ENCODE assay signal across 11 mouse cellular contexts in the genomic region with DNA sequence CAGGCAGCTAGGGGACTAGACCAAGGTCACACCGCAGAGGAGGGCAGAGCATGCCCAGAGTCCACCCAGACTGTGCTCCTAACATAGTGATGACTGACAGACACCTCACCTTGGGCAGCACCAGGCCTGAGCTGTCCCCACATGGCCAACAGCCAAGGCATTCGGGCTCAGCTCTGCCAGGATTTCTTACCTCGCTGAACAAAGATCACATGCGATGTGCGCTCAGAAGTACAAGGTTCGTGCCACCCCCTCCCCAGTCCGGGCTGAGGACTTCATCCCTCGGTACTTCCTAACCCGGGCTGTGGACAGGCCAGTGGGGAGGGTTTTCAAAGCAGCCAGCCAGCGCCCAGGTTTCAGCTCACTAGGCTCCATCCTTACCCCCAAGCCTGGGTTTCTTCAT. TPM values are rescaled to one million over a fixed set of nuclear protein-coding genes. Genes with fewer than 3 reads are reported as not detected.
DNase-seq lines count a peak whose midpoint lies in the region; ATAC-seq lines count a peak whose summit lies in the region.
"Had no signal": no experiment of that assay in that cellular context is flagged by ENCODE, and none has a peak within 500 bp of the region (broad histone marks: within the 10 kb centered on the region; RNA-seq: fewer than 3 reads in every experiment).

No protein-coding gene starts in this region.

- ATAC-seq in heart, embryonic 11.5 days (replicated peaks; ENCODE audit: insufficient number of reproducible peaks, low FRiP score, low TSS enrichment) = no peak
- ATAC-seq in embryonic facial prominence, embryonic 14.5 days (ENCODE audit: low read depth) = no peak
- ATAC-seq in liver, embryonic 16.5 days (ENCODE audit: low read depth) = no peak

- WGBS in heart, embryonic 11.5 days (ENCODE audit: insufficient replicate concordance) = 33% methylated on average over 10 of the region's 10 CpGs
- 37% methylated on average over 9 of the region's 10 CpGs for WGBS in embryonic facial prominence, embryonic 14.5 days
- 33% methylated on average over 10 of the region's 10 CpGs for WGBS in liver, embryonic 16.5 days (ENCODE audit: insufficient replicate concordance)

- peak overlapping the region; percentile 93 for H3K4me2 ChIP-seq in heart, embryonic 11.5 days
- H3K4me2 ChIP-seq in embryonic facial prominence, embryonic 14.5 days (ENCODE audit: low read depth, low read length) = peak overlapping the region; percentile 95
- H3K4me2 ChIP-seq in liver, embryonic 16.5 days (ENCODE audit: low read depth, low read length) = peak overlapping the region; percentile 57; the same call in 1 of the 2 replicates

- H3K9me3 ChIP-seq in heart, embryonic 11.5 days (replicated peaks; ENCODE audit: control insufficient read depth, low read length) = no peaks in the 10 kb centered on the region
- no peaks in the 10 kb centered on the region for H3K9me3 ChIP-seq in embryonic facial prominence, embryonic 14.5 days (ENCODE audit: control insufficient read depth, low read length)
- no peaks in the 10 kb centered on the region for H3K9me3 ChIP-seq in liver, embryonic 16.5 days (replicated peaks; ENCODE audit: control insufficient read depth, low read length)

- no peak for DNase-seq in heart, adult 8-10 months (ENCODE audit: low spot score)
- no peak for DNase-seq in embryonic facial prominence, embryonic 14.5 days (ENCODE audit: low spot score)
- DNase-seq in kidney, adult 11 months = peak; percentile 96
- no peak for DNase-seq in urinary bladder, postnatal 10 days (ENCODE audit: low spot score)
- no peak for DNase-seq in layer of hippocampus, postnatal 10 days (ENCODE audit: low spot score in 2 of 2)
- DNase-seq in spleen, postnatal 36 days (ENCODE audit: low spot score in 2 of 2) = no peak
- DNase-seq: cerebellum, adult 9-11 months; right cerebral cortex, postnatal 14 days had no signal

- no peaks in the 10 kb centered on the region for H3K36me3 ChIP-seq in heart, embryonic 11.5 days (ENCODE audit: control insufficient read depth, insufficient read depth, low read length)
- no peaks in the 10 kb centered on the region for H3K36me3 ChIP-seq in embryonic facial prominence, embryonic 14.5 days (ENCODE audit: control insufficient read depth, insufficient read depth, low read length)
- no peaks in the 10 kb centered on the region for H3K36me3 ChIP-seq in liver, embryonic 16.5 days (ENCODE audit: control insufficient read depth, insufficient read depth)

- H3K4me1 ChIP-seq in heart, embryonic 11.5 days (ENCODE audit: control insufficient read depth, insufficient read depth, low read length) = peaks cover 10% of the 10 kb centered on the region; the same call in 1 of the 2 replicates
- H3K4me1 ChIP-seq in embryonic facial prominence, embryonic 14.5 days (ENCODE audit: control insufficient read depth, insufficient read depth, low read length) = 0 out of 2 replicates have a peak, but pooled peaks cover 9% of the 10 kb centered on the region
- peaks cover 3% of the 10 kb centered on the region for H3K4me1 ChIP-seq in liver, embryonic 16.5 days (ENCODE audit: control insufficient read depth, low read depth, low read length)

- H3K27me3 ChIP-seq in heart, embryonic 11.5 days (ENCODE audit: control insufficient read depth, insufficient read depth, low read length) = peaks cover 61% of the 10 kb centered on the region
- H3K27me3 ChIP-seq in embryonic facial prominence, embryonic 14.5 days (replicated peaks; ENCODE audit: control insufficient read depth, insufficient read depth, low read length) = peaks cover 17% of the 10 kb centered on the region
- peaks cover 38% of the 10 kb centered on the region for H3K27me3 ChIP-seq in liver, embryonic 16.5 days (ENCODE audit: control insufficient read depth, insufficient read depth, low read depth, low read length)

- peak overlapping the region; percentile 52; the same call in 1 of the 2 replicates for H3K4me3 ChIP-seq in heart, embryonic 11.5 days (ENCODE audit: low read depth, low read length)
- H3K4me3 ChIP-seq in embryonic facial prominence, embryonic 14.5 days (ENCODE audit: low read depth, low read length) = peak overlapping the region; percentile 59
- no peak overlapping the region for H3K4me3 ChIP-seq in liver, embryonic 16.5 days (ENCODE audit: low read depth, low read length)

- H3K27ac ChIP-seq in heart, embryonic 11.5 days (ENCODE audit: low read depth, low read length) = no peak overlapping the region
- H3K27ac ChIP-seq in embryonic facial prominence, embryonic 14.5 days (replicated peaks; ENCODE audit: low read depth, low read length) = no peak overlapping the region
- no peak overlapping the region for H3K27ac ChIP-seq in liver, embryonic 16.5 days (ENCODE audit: low read length)
- H3K27ac ChIP-seq: layer of hippocampus, adult 2 months had no signal

- no peak overlapping the region for H3K9ac ChIP-seq in heart, embryonic 11.5 days (ENCODE audit: low read depth, low read length)
- H3K9ac ChIP-seq in embryonic facial prominence, embryonic 14.5 days (ENCODE audit: low read depth, low read length) = peak overlapping the region; percentile 73
- H3K9ac ChIP-seq in liver, embryonic 16.5 days (ENCODE audit: low read depth, low read length) = no peak overlapping the region

RNA-seq across cellular contexts. Expression of gene Trpv4, which starts 0.8 kb away (rescaled TPM):
- 0.87 and 0.97 TPM in 2 replicates for polyA plus RNA-seq in heart, embryonic 11.5 days (2014; fragmentation: Nextera tagmentation; extraction: Ambion mirVana)
- 1 to 10 TPM; 3.2 to 6.5 (median 4.9) TPM for total RNA-seq in heart, adult 8-10 months (2022)
- 11.9 TPM in 2 replicates for polyA plus RNA-seq in embryonic facial prominence, embryonic 14.5 days (2014; fragmentation: Nextera tagmentation; extraction: Ambion mirVana)
- 0.44 and 0.53 TPM in 2 replicates for polyA plus RNA-seq in liver, embryonic 16.5 days (2015; fragmentation: Nextera tagmentation; extraction: Ambion mirVana)
- total RNA-seq in layer of hippocampus, postnatal 10 days (2021) = 1 to 10 TPM; 1.0 to 2.4 TPM

RNA-seq across cellular contexts. Expression of gene Gltp, which starts 33.4 kb away (rescaled TPM):
- polyA plus RNA-seq in heart, embryonic 11.5 days (2014; fragmentation: Nextera tagmentation; extraction: Ambion mirVana) = 55.7 and 57.1 TPM in 2 replicates
- 10 to 100 TPM; 18.4 to 19.2 (median 18.5) TPM for total RNA-seq in heart, adult 8-10 months (2022)
- polyA plus RNA-seq in embryonic facial prominence, embryonic 14.5 days (2014; fragmentation: Nextera tagmentation; extraction: Ambion mirVana) = 123 and 129 TPM in 2 replicates
- polyA plus RNA-seq in liver, embryonic 16.5 days (2015; fragmentation: Nextera tagmentation; extraction: Ambion mirVana) = 28.6 and 30.3 TPM in 2 replicates
- 10 to 100 TPM; 25.4 to 26.7 TPM for total RNA-seq in layer of hippocampus, postnatal 10 days (2021)

RNA-seq across cellular contexts. Expression of gene Tchp, which starts 50.1 kb away (rescaled TPM):
- 8.0 and 8.3 TPM in 2 replicates for polyA plus RNA-seq in heart, embryonic 11.5 days (2014; fragmentation: Nextera tagmentation; extraction: Ambion mirVana)
- 1 to 10 TPM; 4.2 to 5.0 (median 4.9) TPM for total RNA-seq in heart, adult 8-10 months (2022)
- polyA plus RNA-seq in embryonic facial prominence, embryonic 14.5 days (2014; fragmentation: Nextera tagmentation; extraction: Ambion mirVana) = 10.9 and 11.4 TPM in 2 replicates
- polyA plus RNA-seq in liver, embryonic 16.5 days (2015; fragmentation: Nextera tagmentation; extraction: Ambion mirVana) = 2.5 and 2.9 TPM in 2 replicates
- 10 to 100 TPM; 14.1 to 15.8 TPM for total RNA-seq in layer of hippocampus, postnatal 10 days (2021)
